Mouse (Mus musculus) CH12.LX (cell line): ENCODE data around the gene Thsd4. TPM values are rescaled to one million over a fixed set of nuclear protein-coding genes. Genes with fewer than 3 reads are reported as not detected.

Experiments used
- DNase-seq: peaks from one replicate; pipeline ENCODE4 v3.0.0-alpha.2; 2013; ENCODE audit errors: extremely low read depth
- H3K27ac ChIP-seq: 2 replicates; pipeline ENCODE4 v1.5.1; 2012; ENCODE audit warnings: low read depth, mild to moderate bottlenecking, control low read depth, moderate library complexity; ENCODE audit not compliant: insufficient read depth
- H3K27me3 ChIP-seq: replicated peaks from 2 replicates; pipeline ENCODE3; 2012; ENCODE audit warnings: inconsistent platforms
- H3K36me3 ChIP-seq, 2 experiments: replicated peaks in 1 of 2; 2 replicates each; pipeline versions ENCODE3 to v1.6.1; 2012; ENCODE audit warnings: inconsistent platforms in 1 of 2, low read length in 1 of 2, mild to moderate bottlenecking in 1 of 2, mixed read lengths in 1 of 2, moderate library complexity in 1 of 2; ENCODE audit not compliant: control insufficient read depth in 1 of 2, insufficient read depth in 1 of 2
- H3K4me1 ChIP-seq, 2 experiments: 2 replicates each; pipeline ENCODE4 v1.6.1; 2012; ENCODE audit warnings: inconsistent platforms in 1 of 2, moderate library complexity in 1 of 2; ENCODE audit not compliant: insufficient read depth in 2 of 2, control insufficient read depth in 1 of 2
- H3K4me2 ChIP-seq: 2 replicates; pipeline ENCODE4 v1.6.1; 2012; ENCODE audit warnings: low read depth, mild to moderate bottlenecking, control low read depth; ENCODE audit not compliant: poor library complexity, insufficient read depth, severe bottlenecking
- H3K4me3 ChIP-seq, 3 experiments: fragments of 150-350 bp in 1 of 3; sonication (generic) in 1 of 3; replicated peaks in 1 of 3; 2 replicates each; pipeline versions ENCODE3 to v1.5.1; 2011 to 2012; ENCODE audit warnings: low read depth in 2 of 3, low read length in 2 of 3, mild to moderate bottlenecking in 2 of 3, moderate library complexity in 2 of 3, control low read depth in 1 of 3, improper control_type of control experiment in 1 of 3, inconsistent platforms in 1 of 3, mixed read lengths in 1 of 3; ENCODE audit not compliant: poor library complexity in 1 of 3
- H3K79me2 ChIP-seq: replicated peaks from 2 replicates; pipeline ENCODE4 v1.6.1; 2012; ENCODE audit warnings: mild to moderate bottlenecking, moderate library complexity; ENCODE audit not compliant: control insufficient read depth, poor library complexity, insufficient read depth, severe bottlenecking; ENCODE audit errors: extremely low read depth
- H3K9ac ChIP-seq: 2 replicates; pipeline ENCODE4 v1.6.1; 2012; ENCODE audit warnings: low read depth, mild to moderate bottlenecking, control low read depth, moderate library complexity; ENCODE audit not compliant: insufficient read depth
- H3K9me3 ChIP-seq: replicated peaks from 2 replicates; pipeline ENCODE3; 2012; ENCODE audit warnings: low read length, inconsistent platforms, mixed read lengths
- CHD1 ChIP-seq: IDR thresholded peaks from 2 replicates; pipeline ENCODE4 v1.6.1; 2012; ENCODE audit warnings: low read depth, low read length, improper control_type of control experiment, inconsistent platforms
- CHD2 ChIP-seq: IDR thresholded peaks from 2 replicates; pipeline ENCODE4 v1.6.1; 2011; ENCODE audit warnings: low read length, improper control_type of control experiment
- CTCF ChIP-seq, 2 experiments: IDR thresholded peaks in 1 of 2; conservative IDR thresholded peaks in 1 of 2; 2 replicates each; pipeline ENCODE4 v1.5.1; 2011 to 2012; ENCODE audit warnings: low read depth in 2 of 2, low read length in 2 of 2, improper control_type of control experiment in 1 of 2, inconsistent platforms in 1 of 2, mild to moderate bottlenecking in 1 of 2, moderate library complexity in 1 of 2
- E2F4 ChIP-seq: IDR thresholded peaks from 2 replicates; pipeline ENCODE4 v1.6.1; 2011; ENCODE audit warnings: low read depth, low read length, improper control_type of control experiment; ENCODE audit not compliant: insufficient replicate concordance
- ELF1 ChIP-seq: IDR thresholded peaks from 2 replicates; pipeline ENCODE4 v1.6.1; 2014; ENCODE audit warnings: low read depth, mild to moderate bottlenecking, inconsistent platforms, low read length, improper control_type of control experiment
- GABPA ChIP-seq: IDR thresholded peaks from 2 replicates; pipeline ENCODE4 v1.6.1; 2012; ENCODE audit warnings: low read depth, low read length, improper control_type of control experiment, inconsistent platforms; ENCODE audit not compliant: insufficient replicate concordance
- IRF4 ChIP-seq: IDR thresholded peaks from 2 replicates; pipeline ENCODE4 v1.6.1; 2014; ENCODE audit warnings: low read depth, mild to moderate bottlenecking, inconsistent platforms, low read length, improper control_type of control experiment
- JUND ChIP-seq: conservative IDR thresholded peaks from 2 replicates; pipeline ENCODE4 v1.6.1; 2011; ENCODE audit warnings: low read depth, low read length, improper control_type of control experiment
- KAT2A ChIP-seq: IDR thresholded peaks from 2 replicates; pipeline ENCODE4 v1.6.1; 2012; ENCODE audit warnings: low read length, improper control_type of control experiment, inconsistent platforms; ENCODE audit not compliant: insufficient replicate concordance
- MAFK ChIP-seq: IDR thresholded peaks from 2 replicates; pipeline ENCODE4 v1.6.1; 2011; ENCODE audit warnings: low read length, improper control_type of control experiment; ENCODE audit not compliant: insufficient replicate concordance
- MAX ChIP-seq: IDR thresholded peaks from 2 replicates; pipeline ENCODE4 v1.6.1; 2011; ENCODE audit warnings: low read length, improper control_type of control experiment
- MXI1 ChIP-seq: IDR thresholded peaks from 2 replicates; pipeline ENCODE4 v1.6.1; 2011; ENCODE audit warnings: mild to moderate bottlenecking, low read depth, low read length, improper control_type of control experiment
- NELFE ChIP-seq: IDR thresholded peaks from 2 replicates; pipeline ENCODE4 v1.6.1; 2011; ENCODE audit warnings: low read depth, low read length, improper control_type of control experiment
- POLR2AphosphoS2 ChIP-seq: IDR thresholded peaks from 2 replicates; pipeline ENCODE4 v1.6.1; 2011; ENCODE audit warnings: low read depth, low read length, improper control_type of control experiment
- RAD21 ChIP-seq: IDR thresholded peaks from 2 replicates; pipeline ENCODE4 v1.6.1; 2011; ENCODE audit warnings: low read depth, mild to moderate bottlenecking, low read length, improper control_type of control experiment, moderate library complexity
- RCOR1 ChIP-seq: conservative IDR thresholded peaks from 2 replicates; pipeline ENCODE4 v1.6.1; 2012; ENCODE audit warnings: low read depth, mild to moderate bottlenecking, inconsistent platforms, low read length, improper control_type of control experiment
- SIN3A ChIP-seq: IDR thresholded peaks from 2 replicates; pipeline ENCODE4 v1.6.1; 2012; ENCODE audit warnings: low read length, improper control_type of control experiment, inconsistent platforms
- SMC3 ChIP-seq: IDR thresholded peaks from 2 replicates; pipeline ENCODE4 v1.6.1; 2011; ENCODE audit warnings: low read depth, low read length, improper control_type of control experiment
- USF1 ChIP-seq: IDR thresholded peaks from 2 replicates; pipeline ENCODE4 v1.6.1; 2014; ENCODE audit warnings: low read depth, mild to moderate bottlenecking, inconsistent platforms, low read length, improper control_type of control experiment
- USF2 ChIP-seq: conservative IDR thresholded peaks from 2 replicates; pipeline ENCODE4 v1.6.1; 2011; ENCODE audit warnings: low read depth, low read length, improper control_type of control experiment
- ZC3H11A ChIP-seq: IDR thresholded peaks from 2 replicates; pipeline ENCODE4 v1.6.1; 2012; ENCODE audit warnings: low read depth, mild to moderate bottlenecking, inconsistent platforms, low read length, improper control_type of control experiment
- ZNF384 ChIP-seq: IDR thresholded peaks from 2 replicates; pipeline ENCODE4 v1.6.1; 2012; ENCODE audit warnings: low read depth, low read length, improper control_type of control experiment, inconsistent platforms
- dilution Hi-C: fragments of 300-500 bp; cut with MboI; formaldehyde crosslinking; loops from 2 replicates; pipeline ENCODE4 v1.14.3; 2020; ENCODE audit warnings: low sequenced_read_pairs; ENCODE audit not compliant: extremely low pct_unique_long_range_greater_than_20kb, extremely low pct_ligation_motif_present
- in situ Hi-C: fragments of 300-500 bp; cut with MboI; formaldehyde crosslinking; loops from 3 replicates; pipeline ENCODE4 v1.14.3; 2019; ENCODE audit warnings: low sequenced_read_pairs, low pct_ligation_motif_present, low pct_unique_long_range_greater_than_20kb, mixed read lengths
- polyA plus RNA-seq: library from polyadenylated mRNA; unstranded; fragments of >175 nt; gene quantifications from 2 replicates; pipeline ENCODE4 v1.2.1, GENCODE M21; 2012; ENCODE audit warnings: low read depth; ENCODE audit not compliant: insufficient read length
- total RNA-seq, 2 experiments: library from RNA; depleted of rRNA; stranded (reverse); fragments of 300-350 nt in 1 of 2; fragments of >200 nt in 1 of 2; gene quantifications; 2 replicates each; pipeline ENCODE4 v1.2.3; 2012 to 2014

Thsd4 gene
- total and polyA plus RNA-seq, 3 experiments = not detected

- in situ Hi-C loops = no loop called here
- no peaks in the 10 kb centered on the region for H3K27me3 ChIP-seq
These were observed 257.1 kb downstream of the Thsd4 start for GRCm38 (mm10) chr9:60264586-60265325.

GRCm38 (mm10) chr9:60262515-60263140 lies 259.2 kb downstream of the Thsd4 start:
- no peak for DNase-seq
- H3K9ac ChIP-seq = no peak overlapping the region

More at GRCm38 (mm10) chr9:60264586-60265325, 257.1 kb downstream of the Thsd4 start:
- no peaks in the 10 kb centered on the region for H3K36me3 ChIP-seq
- dilution Hi-C loops = no loop called here
- no peak overlapping the region for H3K4me2 ChIP-seq
- H3K27ac ChIP-seq = no peak overlapping the region
- no peak overlapping the region for H3K4me3 ChIP-seq
- H3K79me2 ChIP-seq = no peaks in the 10 kb centered on the region
- H3K9ac ChIP-seq = no peak overlapping the region
- no peak for DNase-seq
- H3K4me1 ChIP-seq = peaks cover 0 to 12% of the 10 kb centered on the region in 2 experiments; a peak in 2 of 4 replicates
- no peaks in the 10 kb centered on the region for H3K9me3 ChIP-seq
- no peak for TF ChIP-seq ZNF384
- no peak for TF ChIP-seq JUND
- no peak for TF ChIP-seq RCOR1
- TF ChIP-seq RAD21 = no peak
- TF ChIP-seq MAX = no peak
- no peak for TF ChIP-seq ELF1
- TF ChIP-seq USF2 = no peak
- no peak for TF ChIP-seq MXI1
- no peak for TF ChIP-seq E2F4
- no peak for TF ChIP-seq CTCF (conservative IDR thresholded peaks at IDR 0.05 in 1 of 2, IDR thresholded peaks at IDR 0.05 in 1 of 2; ENCODE audit: low read depth in 2 of 2, low read length in 2 of 2)
- no peak for TF ChIP-seq IRF4
- no peak for TF ChIP-seq SIN3A
- no peak for TF ChIP-seq NELFE
- TF ChIP-seq ZC3H11A = no peak
- no peak for TF ChIP-seq CHD1
- no peak for TF ChIP-seq SMC3
- no peak for TF ChIP-seq GABPA
- TF ChIP-seq KAT2A = no peak
- no peak for TF ChIP-seq CHD2
- no peak for TF ChIP-seq USF1

More at GRCm38 (mm10) chr9:60262515-60263140, 259.2 kb downstream of the Thsd4 start:
- no peak for TF ChIP-seq POLR2AphosphoS2
- no peak for TF ChIP-seq GABPA
- TF ChIP-seq MAFK = peak; percentile 44; the same call in 1 of the 2 replicates
- no peak for TF ChIP-seq USF1
- TF ChIP-seq, all 38 proteins: peak for 1
- Histone ChIP-seq H3K27me3 (no peaks in the 10 kb centered on the region), H3K4me3 (no peak overlapping the region), H3K36me3 (no peaks in the 10 kb centered on the region), H3K27ac (no peak overlapping the region), H3K9me3 (no peaks in the 10 kb centered on the region), H3K4me1 (peaks cover 0 to 12% of the 10 kb centered on the region in 2 experiments; a peak in 2 of 4 replicates), H3K79me2 (no peaks in the 10 kb centered on the region), H3K4me2 (no peak overlapping the region)
- dilution Hi-C loops = no loop called here
- in situ Hi-C loops = no loop called here
